Mouse (Mus musculus): ENCODE results near the gene Runx1. TPM values are rescaled to one million over a fixed set of nuclear protein-coding genes. Genes with fewer than 3 reads are reported as not detected.

The Runx1 gene
- total RNA-seq, 2 experiments from 2014 or later, result 0.95 to 1.4 TPM

DNA sequence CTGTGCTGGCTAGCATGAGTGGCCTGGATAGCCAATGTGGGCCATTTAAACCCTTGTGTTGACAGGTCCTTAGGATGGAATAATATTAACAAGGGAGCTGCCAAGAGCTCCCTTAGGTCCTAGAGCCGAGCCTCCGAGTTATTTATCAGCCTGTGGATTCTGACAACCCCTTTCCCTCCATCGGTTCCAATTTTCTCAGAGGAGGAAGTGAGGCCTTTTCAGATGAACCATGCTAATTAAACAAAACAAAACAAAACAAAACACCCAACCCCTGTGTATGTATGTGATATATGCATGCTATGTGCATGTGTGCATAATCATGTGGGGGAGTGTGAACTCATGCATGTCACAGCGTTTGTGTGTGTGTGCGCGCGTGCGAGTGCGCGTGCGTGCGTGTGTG lies 3.3 kb downstream of the Runx1 start:
- Histone ChIP-seq H3K4me3 (no peak overlapping the region), H3K27ac (no peak overlapping the region)
- no peak for TF ChIP-seq CTCF (conservative IDR thresholded peaks at IDR 0.05)
- DNase-seq (ENCODE audit: low spot score in 2 of 2), result no peak

- Histone ChIP-seq H3K27ac (no peak overlapping the region), H3K4me3 (no peak overlapping the region)
- no peak for DNase-seq (ENCODE audit: low spot score in 2 of 2)
- no peak for TF ChIP-seq CTCF (conservative IDR thresholded peaks at IDR 0.05)
Observed at GRCm38 (mm10) chr16:92821938-92822629, 3.9 kb downstream of the Runx1 start.

- DNase-seq (ENCODE audit: low spot score in 2 of 2), result no peak
- no peak for TF ChIP-seq CTCF (conservative IDR thresholded peaks at IDR 0.05)
- no peak overlapping the region for H3K27ac ChIP-seq
- no peak overlapping the region for H3K4me3 ChIP-seq
Observed at GRCm38 (mm10) chr16:92821596-92821937, 4.4 kb downstream of the Runx1 start.

DNA sequence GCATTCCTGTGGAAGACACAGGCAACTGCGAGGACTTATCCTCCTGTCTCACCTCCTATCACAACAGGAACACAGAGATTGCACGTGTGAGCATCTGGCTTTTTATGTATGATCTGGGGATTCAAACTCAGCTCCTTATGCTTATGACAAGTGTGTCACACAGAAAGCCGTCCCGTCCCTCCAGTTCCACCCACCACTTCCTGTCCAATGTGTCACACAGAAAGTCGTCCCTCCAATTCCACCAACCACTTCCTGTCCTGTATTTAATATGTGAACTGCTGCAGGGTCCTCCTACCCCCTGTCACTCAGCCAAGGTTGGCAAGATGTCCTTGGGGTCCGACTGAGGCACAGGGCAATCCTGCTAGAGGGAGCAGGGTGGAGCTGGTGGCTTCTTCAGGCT lies 5.5 kb downstream of the Runx1 start:
- TF ChIP-seq CTCF (conservative IDR thresholded peaks at IDR 0.05), result no peak

DNA sequence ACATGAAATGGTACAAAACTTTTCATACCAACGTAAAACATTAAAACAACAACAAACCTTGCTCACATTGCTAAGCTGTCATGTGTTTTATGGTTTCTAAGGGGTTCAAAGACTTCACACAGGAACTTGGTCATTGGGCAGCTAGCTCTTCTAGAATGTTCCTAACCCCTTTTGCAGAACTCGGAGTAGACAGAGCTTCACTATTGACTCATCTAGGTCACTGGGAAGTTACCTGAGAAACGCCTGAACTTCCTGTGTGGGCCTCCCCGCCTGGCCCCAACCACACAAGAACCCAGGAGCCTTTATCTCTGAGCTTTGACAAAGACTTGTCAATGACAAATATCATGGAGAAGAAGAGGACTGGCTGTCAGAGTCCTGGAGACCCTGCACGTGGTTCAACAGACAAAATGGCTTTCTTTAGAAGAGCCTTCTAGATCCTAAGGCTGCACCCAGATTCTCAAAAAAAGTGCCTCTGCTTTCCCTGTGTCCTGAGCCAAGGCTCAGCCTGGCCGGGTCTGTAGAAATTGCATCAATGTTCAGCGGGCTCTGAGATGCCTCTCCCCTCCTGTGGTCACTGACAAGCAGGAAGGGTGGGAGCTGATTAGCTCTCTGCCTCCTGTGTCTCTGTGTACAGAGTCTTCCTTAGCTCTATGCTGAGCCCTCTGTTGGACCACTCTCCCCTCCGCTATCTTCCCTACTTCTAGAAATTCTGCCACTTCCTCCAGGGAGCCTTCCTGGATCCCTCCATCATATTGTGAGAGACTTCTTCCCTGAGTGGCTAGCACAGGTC lies 7.3 kb downstream of the Runx1 start:
- TF ChIP-seq CTCF (conservative IDR thresholded peaks at IDR 0.05), result no peak
- no peak overlapping the region for H3K4me3 ChIP-seq
- H3K27ac ChIP-seq, result no peak overlapping the region
- no peak for DNase-seq (ENCODE audit: low spot score in 2 of 2)

More for the DNA sequence above, 5.5 kb downstream of the Runx1 start:
- Histone ChIP-seq H3K27ac (no peak overlapping the region), H3K4me3 (no peak overlapping the region)
- no peak for DNase-seq (ENCODE audit: low spot score in 2 of 2)

DNA sequence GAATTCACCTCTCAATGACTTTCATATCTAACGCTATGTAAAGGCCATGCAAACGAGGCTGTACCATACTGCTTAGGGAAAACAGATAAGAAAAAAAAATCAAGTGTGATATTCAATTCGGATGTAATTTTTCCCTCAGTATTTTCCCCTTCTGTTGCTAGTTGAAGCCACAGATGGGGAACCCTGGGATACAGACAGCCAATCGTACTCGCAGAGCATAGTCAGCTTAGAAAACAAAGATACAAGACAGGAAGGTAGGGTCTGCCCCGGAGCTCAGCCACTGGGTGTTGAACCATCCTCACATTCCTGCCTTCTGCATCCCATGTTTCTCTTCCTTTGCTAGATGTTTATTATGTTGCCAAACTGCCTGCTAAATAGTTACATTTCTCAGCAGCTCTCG lies 9.9 kb downstream of the Runx1 start:
- no peak for DNase-seq (ENCODE audit: low spot score in 2 of 2)
- no peak overlapping the region for H3K27ac ChIP-seq
- TF ChIP-seq CTCF (conservative IDR thresholded peaks at IDR 0.05), result no peak
- no peak overlapping the region for H3K4me3 ChIP-seq

DNA sequence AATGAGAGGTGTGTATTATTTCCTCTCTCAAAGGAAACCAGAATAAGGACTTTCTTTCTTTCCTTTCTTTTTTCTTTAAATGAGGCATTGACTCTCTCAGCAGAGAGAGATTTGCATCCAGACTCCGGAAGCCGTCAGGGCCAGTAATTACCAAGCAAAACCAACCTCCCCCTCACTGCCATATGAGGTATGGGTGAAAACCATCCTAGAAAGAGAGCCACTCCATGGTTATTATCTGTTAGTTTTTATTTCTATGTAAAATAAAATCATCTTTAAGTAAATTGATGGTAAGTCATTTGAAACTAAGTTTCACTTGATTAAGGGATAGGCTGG lies 10.8 kb downstream of the Runx1 start:
- no peak for TF ChIP-seq CTCF (conservative IDR thresholded peaks at IDR 0.05)
- Histone ChIP-seq H3K4me3 (no peak overlapping the region), H3K27ac (no peak overlapping the region)
- no peak for DNase-seq (ENCODE audit: low spot score in 2 of 2)

- peak; percentile 32 for TF ChIP-seq CTCF (conservative IDR thresholded peaks at IDR 0.05)
- Histone ChIP-seq H3K4me3 (no peak overlapping the region), H3K27ac (no peak overlapping the region)
- no peak for DNase-seq (ENCODE audit: low spot score in 2 of 2)
Observed at GRCm38 (mm10) chr16:92814366-92815194, 11.4 kb downstream of the Runx1 start.

DNA sequence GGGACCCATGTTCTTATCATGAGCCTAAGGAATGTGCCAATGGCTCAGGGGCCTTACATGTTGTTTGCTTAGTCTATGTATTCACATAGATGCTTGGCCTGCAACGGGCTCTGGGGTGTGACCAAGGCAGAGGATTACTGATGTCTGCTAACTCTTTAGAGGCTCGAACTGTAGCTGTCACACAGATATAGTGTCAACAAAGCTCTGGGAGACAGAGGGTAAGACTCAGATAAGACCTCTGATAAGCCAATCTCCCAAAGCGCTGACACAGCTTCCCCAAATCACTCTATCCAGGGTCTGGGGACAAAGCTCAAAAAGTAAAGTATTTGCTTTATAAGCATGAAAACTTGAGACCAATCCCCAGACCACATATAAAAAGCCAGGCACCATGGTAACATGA lies 13.5 kb downstream of the Runx1 start:
- Histone ChIP-seq H3K27ac (no peak overlapping the region), H3K4me3 (no peak overlapping the region)
- no peak for DNase-seq (ENCODE audit: low spot score in 2 of 2)
- no peak for TF ChIP-seq CTCF (conservative IDR thresholded peaks at IDR 0.05)

DNA sequence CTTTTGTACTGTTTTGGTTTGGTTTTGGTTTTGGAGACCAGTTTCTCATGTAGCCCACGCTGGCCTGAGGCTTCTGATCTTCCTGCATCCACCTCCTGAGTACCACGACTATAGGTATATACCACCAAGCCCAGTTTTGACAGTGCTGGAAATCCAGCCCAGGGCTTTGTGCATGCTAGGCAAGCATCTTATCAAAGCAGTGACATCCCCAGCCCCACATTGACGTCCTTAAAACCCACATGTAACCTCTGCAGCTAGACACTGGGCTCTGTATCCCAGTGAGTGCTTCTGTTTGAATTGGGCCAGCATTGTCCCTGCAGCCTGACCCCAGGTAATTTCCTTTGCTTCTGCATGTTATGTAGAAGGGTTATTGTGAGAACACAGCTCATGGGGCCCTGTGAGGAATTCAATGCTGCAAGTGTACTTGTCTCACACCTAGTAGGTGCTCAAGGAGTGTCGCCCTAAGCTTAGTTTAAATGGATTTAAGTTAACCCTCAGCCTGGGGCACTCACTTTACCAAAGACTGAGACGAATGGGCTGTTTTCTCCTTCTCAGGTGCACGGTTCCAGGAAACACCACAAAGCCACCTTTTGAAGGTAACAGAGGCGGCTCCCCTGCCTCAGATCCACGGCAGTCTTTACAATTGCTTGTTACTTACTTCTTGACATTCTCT lies 15.2 kb downstream of the Runx1 start:
- DNase-seq (ENCODE audit: low spot score in 2 of 2), result no peak
- TF ChIP-seq CTCF (conservative IDR thresholded peaks at IDR 0.05), result no peak
- H3K27ac ChIP-seq, result no peak overlapping the region
- H3K4me3 ChIP-seq, result no peak overlapping the region

DNA sequence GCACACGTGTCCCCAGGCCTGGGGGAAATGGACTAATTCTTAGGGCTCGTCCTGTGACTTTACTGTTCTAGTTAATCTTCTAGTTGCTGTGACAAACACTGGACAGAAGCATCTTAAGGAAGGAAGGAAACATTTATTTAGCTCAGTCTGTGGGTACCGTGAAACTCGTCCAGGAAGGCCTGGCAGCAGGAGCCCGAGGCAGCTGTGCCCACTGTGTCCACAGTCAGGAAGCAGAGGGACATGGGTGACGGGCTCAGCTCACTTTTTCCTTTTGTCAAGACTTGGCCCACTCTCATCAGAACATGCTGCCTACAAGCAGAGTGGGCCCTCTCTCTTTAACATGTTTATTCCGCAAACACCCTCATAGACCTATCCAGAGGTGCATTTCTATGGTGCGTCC lies 18.2 kb downstream of the Runx1 start:
- Histone ChIP-seq H3K4me3 (no peak overlapping the region), H3K27ac (no peak overlapping the region)
- DNase-seq (ENCODE audit: low spot score in 2 of 2), result no peak
- TF ChIP-seq CTCF (conservative IDR thresholded peaks at IDR 0.05), result no peak

DNA sequence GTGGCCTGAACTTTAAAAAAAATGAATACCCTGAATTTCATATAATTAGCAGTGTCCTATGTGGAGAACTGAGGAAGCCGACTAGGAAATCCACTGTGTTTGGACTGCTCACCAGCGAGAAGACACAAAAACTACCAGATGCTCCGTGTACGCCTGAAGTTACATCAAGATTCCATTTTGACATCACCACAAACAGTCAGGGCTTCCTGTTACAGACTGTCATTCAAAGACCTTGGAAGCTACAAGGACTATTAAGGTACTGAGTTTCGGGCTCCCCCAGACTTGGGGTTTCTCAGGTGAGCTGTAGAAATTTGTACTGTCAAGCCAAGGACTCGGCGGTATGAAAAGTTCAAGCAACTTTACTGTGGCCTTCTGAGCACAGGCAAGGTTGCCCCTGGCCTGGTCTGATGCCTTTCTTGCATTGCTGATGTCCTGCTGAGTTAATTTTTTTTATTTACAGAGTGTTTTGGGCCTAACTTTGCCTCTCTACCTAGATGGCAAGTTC lies 22.8 kb downstream of the Runx1 start:
- no peak overlapping the region for H3K4me3 ChIP-seq
- no peak overlapping the region for H3K27ac ChIP-seq
- no peak for TF ChIP-seq CTCF (conservative IDR thresholded peaks at IDR 0.05)
- DNase-seq (ENCODE audit: low spot score in 2 of 2), result no peak

DNA sequence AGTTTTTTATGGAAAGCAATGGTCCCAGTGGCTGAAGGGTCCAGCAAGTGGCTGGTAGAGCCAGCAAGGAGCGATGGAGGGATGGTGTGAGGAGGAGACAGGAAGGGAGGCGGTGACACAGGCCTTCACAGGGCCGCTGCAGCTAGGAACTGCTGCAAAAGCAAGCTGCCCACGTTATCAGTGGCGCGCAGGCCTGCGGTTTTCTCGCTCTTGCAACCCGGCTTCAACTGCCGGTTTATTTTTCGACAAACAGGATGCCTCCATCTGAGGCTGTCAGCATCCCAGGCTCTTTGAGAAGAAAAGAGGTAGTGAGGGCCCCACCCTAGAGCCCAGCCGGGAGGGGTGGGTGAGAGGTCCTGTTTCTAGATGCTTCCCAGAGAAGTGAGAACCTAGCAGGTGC lies 24.4 kb downstream of the Runx1 start:
- Histone ChIP-seq H3K27ac (no peak overlapping the region), H3K4me3 (no peak overlapping the region)
- TF ChIP-seq CTCF (conservative IDR thresholded peaks at IDR 0.05), result no peak
- DNase-seq (ENCODE audit: low spot score in 2 of 2), result no peak
